Mouse (Mus musculus) embryonic facial prominence, embryonic 10.5 days (tissue): ENCODE results near the gene Npepl1. TPM values are rescaled to one million over a fixed set of nuclear protein-coding genes. Genes with fewer than 3 reads are reported as not detected.

ENCODE experiments used
- DNase-seq: peaks from one replicate; pipeline ENCODE4 v3.0.0-alpha.2; 2017; ENCODE audit warnings: low spot score
- H3K27ac ChIP-seq: fragments of 300-500 bp; sonication (generic); replicated peaks from 2 replicates; pipeline ENCODE4 v1.5.1; 2016; ENCODE audit warnings: mild to moderate bottlenecking
- H3K27me3 ChIP-seq: fragments of 300-500 bp; sonication (generic); replicated peaks from 2 replicates; pipeline ENCODE4 v1.6.1; 2016; ENCODE audit warnings: low read depth, mild to moderate bottlenecking; ENCODE audit not compliant: poor library complexity, severe bottlenecking
- H3K36me3 ChIP-seq: fragments of 300-500 bp; sonication (generic); replicated peaks from 2 replicates; pipeline ENCODE4 v1.6.1; 2016; ENCODE audit warnings: mild to moderate bottlenecking, moderate library complexity
- H3K4me1 ChIP-seq: fragments of 300-500 bp; sonication (generic); 2 replicates; pipeline ENCODE4 v1.6.1; 2016
- H3K4me3 ChIP-seq: fragments of 300-500 bp; sonication (generic); 2 replicates; pipeline ENCODE4 v1.5.1; 2016; ENCODE audit warnings: mild to moderate bottlenecking, moderate library complexity
- H3K9me3 ChIP-seq: fragments of 300-500 bp; sonication (generic); 2 replicates; pipeline ENCODE4 v1.6.1; 2016; ENCODE audit warnings: mild to moderate bottlenecking
- WGBS: fragments of 180-500 bp; shearing (Covaris S2); methylation state at CpG from one replicate; pipeline ENCODE4 v1.1.7; 2016; 5-methylcytosine and 5-hydroxymethylcytosine counted together
- polyA plus RNA-seq: library from polyadenylated mRNA; unstranded; fragments of >200 nt; fragmentation: Nextera tagmentation; extraction: Ambion mirVana; gene quantifications from 2 replicates; pipeline ENCODE4 v1.2.1, GENCODE M21; 2016

Gene Npepl1
- polyA plus RNA-seq, 1 experiment from 2014 or later = 40.5 TPM

DNA sequence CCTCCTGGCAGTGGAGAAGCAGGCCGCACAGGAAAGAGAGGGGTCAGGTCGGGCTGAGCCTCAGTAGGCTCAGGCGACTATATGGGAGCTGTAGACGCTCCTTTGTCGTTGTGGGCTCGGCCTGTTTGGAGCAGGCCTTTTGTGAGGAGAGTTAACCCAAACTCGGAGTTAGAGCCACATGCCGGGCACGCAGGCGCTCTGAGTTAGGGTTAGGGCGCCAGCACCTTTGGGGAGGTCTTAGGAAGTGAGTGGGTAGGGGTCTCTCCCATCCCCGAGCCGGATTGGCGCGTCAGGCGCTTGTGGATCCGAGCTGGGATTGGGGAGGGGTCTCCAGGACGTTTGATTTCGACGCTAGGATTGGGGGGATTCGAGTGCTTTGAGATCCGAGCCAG, 33.7 kb upstream of the Npepl1 start:
- under 1% methylated on average over 22 of the region's 22 CpGs for WGBS
- H3K27ac ChIP-seq = peak overlapping the region; percentile 88

DNA sequence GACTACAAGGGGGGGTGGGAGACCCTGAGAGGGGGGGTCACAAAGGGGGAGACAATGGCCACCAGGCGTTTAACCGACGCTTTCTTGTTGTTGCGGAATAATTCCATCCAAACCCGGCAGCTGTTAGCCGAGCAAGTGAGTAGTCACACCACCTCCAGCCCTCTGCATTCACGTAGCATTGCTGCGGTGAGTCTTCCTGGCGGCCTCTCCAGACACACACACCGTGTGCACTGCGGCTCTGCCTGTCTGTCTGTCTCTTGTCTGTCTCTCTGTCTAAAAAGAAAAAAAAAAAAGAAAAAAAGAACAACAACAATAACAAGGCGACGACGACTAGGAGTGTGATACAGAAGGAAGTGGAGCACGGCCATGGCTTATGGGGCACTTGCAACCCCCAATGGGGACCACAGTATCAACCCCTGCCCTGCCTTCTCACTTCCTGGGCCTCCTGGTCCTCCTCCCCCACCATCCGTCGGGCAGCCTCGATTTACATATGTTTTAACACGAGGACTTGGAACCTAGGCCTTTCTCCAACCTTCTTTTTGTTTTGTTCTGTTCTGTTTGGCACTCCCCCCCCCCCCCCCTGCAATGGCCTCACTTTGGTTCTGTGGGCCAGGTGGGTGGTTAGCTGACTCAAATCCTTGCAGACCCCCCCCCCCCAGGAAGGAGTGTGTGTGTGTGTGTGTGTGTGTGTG, 33.0 kb upstream of the Npepl1 start:
- Histone ChIP-seq H3K4me1 (peaks cover 62% of the 10 kb centered on the region), H3K27ac (peak overlapping the region; percentile 88), H3K27me3 (no peaks in the 10 kb centered on the region), H3K36me3 (no peaks in the 10 kb centered on the region), H3K4me3 (peak overlapping the region; percentile 88), H3K9me3 (no peaks in the 10 kb centered on the region)
- peak; percentile 56 for DNase-seq
- under 1% methylated on average over 19 of the region's 19 CpGs for WGBS

More for the DNA sequence above, 33.7 kb upstream of the Npepl1 start:
- peaks cover 62% of the 10 kb centered on the region for H3K4me1 ChIP-seq
- H3K9me3 ChIP-seq = no peaks in the 10 kb centered on the region
- no peak for DNase-seq
- H3K4me3 ChIP-seq = peak overlapping the region; percentile 88
- H3K36me3 ChIP-seq = no peaks in the 10 kb centered on the region
- no peaks in the 10 kb centered on the region for H3K27me3 ChIP-seq

DNA sequence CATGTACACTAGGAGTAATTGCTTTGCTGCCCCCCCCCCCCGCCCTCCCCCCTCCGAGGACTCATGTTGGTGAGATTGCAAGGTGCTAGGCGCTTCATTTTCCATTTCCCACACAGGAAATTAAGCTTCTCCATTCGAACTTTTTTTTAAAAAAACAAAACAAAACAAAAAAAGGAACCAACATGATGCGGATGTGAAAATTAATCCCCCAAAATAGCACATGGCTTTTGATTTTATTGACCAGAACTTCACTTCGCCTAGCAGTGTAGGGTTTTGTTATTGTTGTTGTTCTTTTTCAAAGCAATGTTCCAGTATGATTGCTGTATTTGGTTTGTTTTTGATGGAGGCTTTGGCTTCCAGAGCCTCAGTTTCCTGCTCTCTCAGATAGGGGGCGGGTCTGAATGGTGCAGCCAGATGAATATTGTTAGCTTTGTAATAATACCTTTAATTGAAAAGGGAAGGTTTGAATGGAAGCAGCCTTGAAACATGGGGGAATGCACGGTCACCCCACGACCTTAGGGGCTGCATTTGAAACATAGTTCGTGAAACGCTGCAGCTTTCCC, 32.3 kb upstream of the Npepl1 start:
- 12% methylated on average over 11 of the region's 11 CpGs for WGBS
- no peak for DNase-seq
- Histone ChIP-seq H3K4me3 (peak overlapping the region; percentile 88), H3K27ac (peak overlapping the region; percentile 88), H3K9me3 (no peaks in the 10 kb centered on the region), H3K36me3 (no peaks in the 10 kb centered on the region), H3K4me1 (peaks cover 58% of the 10 kb centered on the region), H3K27me3 (no peaks in the 10 kb centered on the region)

DNA sequence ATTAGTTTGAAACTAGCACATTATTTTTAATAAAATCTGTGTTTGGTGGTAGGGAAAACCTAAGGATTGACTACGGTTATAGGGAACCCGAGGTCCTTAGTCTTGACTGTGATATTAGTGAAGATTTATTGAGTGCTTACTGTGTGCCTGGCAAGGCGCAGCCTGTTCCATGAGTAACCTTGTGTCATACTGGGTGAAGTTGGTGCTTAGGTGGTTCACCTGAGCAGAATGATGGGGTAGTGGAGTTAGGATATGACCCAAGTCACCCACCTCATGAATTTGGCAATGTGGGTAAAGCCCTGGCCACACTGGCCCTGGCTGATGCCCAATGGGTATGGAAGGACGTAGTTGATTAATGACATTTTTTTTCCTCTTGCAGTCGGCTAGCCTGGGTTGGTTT, 28.3 kb upstream of the Npepl1 start:
- Histone ChIP-seq H3K4me1 (peaks cover 31% of the 10 kb centered on the region), H3K4me3 (no peak overlapping the region), H3K27me3 (no peaks in the 10 kb centered on the region), H3K36me3 (peaks cover 12% of the 10 kb centered on the region), H3K9me3 (no peaks in the 10 kb centered on the region), H3K27ac (no peak overlapping the region)
- WGBS = 87% methylated on average over 5 of the region's 5 CpGs
- DNase-seq = no peak

DNA sequence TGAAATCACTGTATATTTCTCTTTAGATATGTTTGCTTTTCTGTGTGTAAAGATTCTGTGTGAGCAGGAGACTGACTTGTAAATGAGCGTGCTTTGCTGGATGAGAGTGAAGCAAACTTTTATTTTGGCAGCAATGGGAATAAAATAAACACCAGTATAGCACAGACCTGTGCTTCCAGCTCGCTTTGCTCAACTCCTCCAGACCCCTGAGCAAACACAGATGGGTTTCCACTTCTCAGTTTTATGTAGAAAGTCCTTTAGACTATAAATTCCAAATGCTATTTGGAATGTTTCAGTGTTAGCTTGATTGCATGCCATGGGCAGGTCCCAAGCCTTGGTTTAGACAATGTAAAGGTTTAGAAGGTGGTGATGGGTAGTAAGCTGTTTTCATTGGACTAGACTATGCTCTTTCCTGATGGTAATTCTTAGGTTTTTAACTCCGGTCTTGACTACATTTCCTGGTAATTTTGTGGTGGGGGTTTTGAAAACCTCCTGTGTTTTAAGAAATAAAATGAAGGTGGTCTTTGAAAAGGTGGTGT, 27.7 kb upstream of the Npepl1 start:
- H3K36me3 ChIP-seq = peaks cover 12% of the 10 kb centered on the region
- no peaks in the 10 kb centered on the region for H3K27me3 ChIP-seq
- no peak overlapping the region for H3K27ac ChIP-seq
- DNase-seq = no peak
- WGBS = 78% methylated on average over 3 of the region's 3 CpGs
- no peak overlapping the region for H3K4me3 ChIP-seq
- H3K4me1 ChIP-seq = peaks cover 25% of the 10 kb centered on the region
- H3K9me3 ChIP-seq = no peaks in the 10 kb centered on the region

DNA sequence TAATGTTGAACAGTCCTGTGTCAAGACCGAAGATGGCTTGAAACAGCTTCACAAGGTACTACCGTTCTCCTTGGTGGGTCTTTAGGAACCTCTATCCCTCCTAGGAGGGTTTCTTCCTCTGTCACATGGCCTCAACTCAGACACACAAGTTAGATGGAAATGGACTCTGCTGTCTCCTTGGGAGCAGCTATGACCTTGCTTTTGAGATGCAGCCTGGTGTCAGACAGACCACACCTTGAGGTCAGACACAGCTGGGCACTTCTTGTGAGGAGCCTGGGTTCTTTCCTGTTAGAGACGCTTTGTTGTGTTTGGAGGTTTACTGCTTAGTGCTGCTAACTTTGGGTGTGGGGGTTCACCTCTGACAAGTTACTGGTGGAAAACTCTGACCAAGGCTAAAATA, 15.1 kb upstream of the Npepl1 start:
- Histone ChIP-seq H3K9me3 (no peaks in the 10 kb centered on the region), H3K27me3 (no peaks in the 10 kb centered on the region), H3K4me1 (no peaks in the 10 kb centered on the region), H3K27ac (no peak overlapping the region), H3K4me3 (no peak overlapping the region), H3K36me3 (peaks cover 80% of the 10 kb centered on the region)
- DNase-seq = no peak
- 96% methylated on average over 3 of the region's 3 CpGs for WGBS

DNA sequence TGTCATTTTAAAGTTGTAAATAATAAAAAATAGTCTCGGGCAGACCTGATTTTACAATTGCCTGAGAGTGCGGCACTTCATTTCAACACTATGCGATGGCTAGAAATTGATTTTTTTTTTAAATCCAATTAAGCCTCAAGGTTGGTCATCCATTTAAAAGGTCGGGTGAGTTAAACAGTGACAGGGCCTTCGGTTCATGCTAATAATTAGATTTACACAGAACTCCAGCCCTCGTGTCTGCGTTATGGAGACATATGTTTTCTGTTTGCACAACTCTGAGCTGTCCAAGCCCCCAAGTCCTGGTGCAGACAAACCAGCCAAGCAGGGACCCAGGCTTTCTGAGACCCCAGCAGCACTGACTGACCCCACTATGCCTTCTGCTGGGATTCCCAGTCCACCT, 7.8 kb upstream of the Npepl1 start:
- Histone ChIP-seq H3K9me3 (no peaks in the 10 kb centered on the region), H3K4me1 (peaks cover 26% of the 10 kb centered on the region), H3K27me3 (no peaks in the 10 kb centered on the region), H3K4me3 (no peak overlapping the region), H3K27ac (peak overlapping the region; percentile 51; the same call in 1 of the 2 replicates), H3K36me3 (peaks cover 19% of the 10 kb centered on the region)
- no peak for DNase-seq
- WGBS = 53% methylated on average over 7 of the region's 7 CpGs

DNA sequence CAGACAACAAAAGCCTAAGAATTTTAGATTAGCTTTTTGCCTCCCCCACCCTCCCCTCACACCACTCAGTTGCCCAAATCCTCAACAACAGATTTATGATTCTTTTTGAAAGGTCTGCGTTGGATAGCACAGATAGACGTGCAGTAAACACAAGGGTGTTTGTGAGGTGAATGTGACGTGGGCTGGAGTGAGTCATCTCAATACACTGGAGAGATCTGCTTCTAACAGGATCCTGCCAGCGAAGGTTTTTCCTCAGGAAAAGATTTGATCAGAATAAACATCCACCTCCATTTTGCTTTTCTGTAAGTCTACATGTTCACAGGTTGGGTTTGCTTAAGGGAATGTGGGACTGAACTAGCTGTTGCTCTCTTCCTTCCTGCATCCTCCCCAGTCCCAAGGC, 6.6 kb upstream of the Npepl1 start:
- peaks cover 13% of the 10 kb centered on the region for H3K36me3 ChIP-seq
- WGBS = 90% methylated on average over 4 of the region's 4 CpGs

DNA sequence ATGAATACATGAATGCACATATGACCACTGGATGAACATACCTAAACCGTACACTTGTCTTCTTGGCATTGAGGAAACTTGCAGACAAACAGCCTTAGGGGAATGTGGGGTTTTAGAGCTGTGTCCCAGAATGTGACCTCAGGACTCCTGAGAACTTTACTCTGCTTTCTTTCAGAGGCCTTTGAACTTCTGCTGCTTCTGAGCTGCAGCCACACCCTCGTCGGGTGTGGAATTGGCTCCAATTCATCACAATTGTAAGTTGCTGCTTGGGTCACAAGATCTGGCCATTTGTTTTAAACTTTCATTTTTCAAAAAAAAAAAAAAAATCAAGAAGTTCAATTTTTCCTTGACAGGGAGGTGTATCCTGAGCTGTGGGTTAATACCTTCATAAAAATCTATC, 2.8 kb upstream of the Npepl1 start:
- no peaks in the 10 kb centered on the region for H3K9me3 ChIP-seq
- 87% methylated on average over 3 of the region's 3 CpGs for WGBS
- no peak overlapping the region for H3K27ac ChIP-seq
- no peak for DNase-seq
- H3K27me3 ChIP-seq = no peaks in the 10 kb centered on the region
- H3K4me1 ChIP-seq = peaks cover 31% of the 10 kb centered on the region
- H3K4me3 ChIP-seq = no peak overlapping the region
- H3K36me3 ChIP-seq = peaks cover 7% of the 10 kb centered on the region

More for the DNA sequence above, 6.6 kb upstream of the Npepl1 start:
- H3K4me1 ChIP-seq = peaks cover 26% of the 10 kb centered on the region
- H3K9me3 ChIP-seq = no peaks in the 10 kb centered on the region
- H3K27me3 ChIP-seq = no peaks in the 10 kb centered on the region
- H3K4me3 ChIP-seq = no peak overlapping the region
- H3K27ac ChIP-seq = no peak overlapping the region
- DNase-seq = no peak

DNA sequence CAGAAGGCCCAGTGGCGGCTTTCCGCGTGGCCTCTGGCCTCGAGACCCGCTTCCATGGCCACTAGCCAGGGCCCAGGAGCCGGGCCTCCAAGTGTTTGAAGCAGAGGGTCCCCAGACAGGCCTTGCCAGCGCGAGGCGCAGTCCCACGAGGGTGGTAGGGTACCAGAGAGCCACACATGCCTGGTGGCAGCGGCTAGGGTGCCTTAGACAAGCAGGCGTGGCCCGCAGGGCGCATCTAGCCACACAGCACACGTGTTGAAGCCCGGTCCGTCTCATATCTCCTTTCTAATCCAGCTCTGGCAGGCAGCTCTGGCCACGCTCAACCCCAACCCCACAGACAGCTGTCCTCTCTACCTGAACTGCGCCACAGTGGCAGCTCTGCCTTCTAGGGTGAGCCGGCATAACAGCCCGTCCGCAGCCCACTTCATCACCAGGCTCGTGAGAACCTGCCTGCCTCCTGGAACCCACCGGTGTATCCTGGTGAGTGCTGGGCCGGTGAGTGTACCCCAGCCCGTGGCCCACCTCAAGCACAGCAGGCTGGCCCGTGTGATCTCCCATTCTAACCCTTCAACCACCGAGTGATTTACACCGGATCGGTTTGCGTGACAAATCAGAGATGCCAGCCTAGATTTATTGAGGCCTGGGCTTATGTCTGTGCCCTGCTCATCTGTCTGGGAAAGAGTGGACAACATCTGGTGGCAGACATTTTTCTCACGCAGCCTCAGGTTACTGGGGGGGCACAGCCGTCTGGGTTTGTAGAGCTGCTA, 817 bp downstream of the Npepl1 start:
- no peak for DNase-seq
- H3K4me1 ChIP-seq = peaks cover 34% of the 10 kb centered on the region
- H3K36me3 ChIP-seq = peaks cover 26% of the 10 kb centered on the region
- WGBS = 53% methylated on average over 33 of the region's 33 CpGs
- H3K9me3 ChIP-seq = no peaks in the 10 kb centered on the region
- H3K4me3 ChIP-seq = peak overlapping the region; percentile 72
- peak overlapping the region; percentile 95 for H3K27ac ChIP-seq
- H3K27me3 ChIP-seq = no peaks in the 10 kb centered on the region

DNA sequence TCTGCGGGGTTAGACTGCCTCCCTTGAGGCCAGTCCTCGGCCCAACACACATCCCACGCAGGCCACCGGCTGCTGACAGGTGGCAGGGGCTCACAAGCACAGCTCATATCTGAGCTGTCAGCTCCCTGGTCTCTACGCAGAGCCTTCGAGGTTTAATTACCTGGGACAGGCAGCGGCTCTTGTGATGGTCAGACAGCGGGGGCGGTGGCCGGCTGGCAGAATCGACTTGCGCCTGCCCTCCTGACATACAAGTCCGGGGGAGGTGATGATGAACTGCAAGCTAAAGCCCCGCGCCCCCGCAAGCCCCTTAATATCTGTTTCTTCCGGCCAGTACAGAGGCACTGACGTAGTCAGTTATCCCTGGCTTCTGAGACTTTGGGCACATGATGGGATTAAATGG, 2.8 kb downstream of the Npepl1 start:
- WGBS = 83% methylated on average over 18 of the region's 18 CpGs
- no peak overlapping the region for H3K4me3 ChIP-seq
- H3K27ac ChIP-seq = no peak overlapping the region
- DNase-seq = no peak
- H3K36me3 ChIP-seq = peaks cover 41% of the 10 kb centered on the region
- no peaks in the 10 kb centered on the region for H3K9me3 ChIP-seq
- peaks cover 44% of the 10 kb centered on the region for H3K4me1 ChIP-seq
- H3K27me3 ChIP-seq = no peaks in the 10 kb centered on the region

DNA sequence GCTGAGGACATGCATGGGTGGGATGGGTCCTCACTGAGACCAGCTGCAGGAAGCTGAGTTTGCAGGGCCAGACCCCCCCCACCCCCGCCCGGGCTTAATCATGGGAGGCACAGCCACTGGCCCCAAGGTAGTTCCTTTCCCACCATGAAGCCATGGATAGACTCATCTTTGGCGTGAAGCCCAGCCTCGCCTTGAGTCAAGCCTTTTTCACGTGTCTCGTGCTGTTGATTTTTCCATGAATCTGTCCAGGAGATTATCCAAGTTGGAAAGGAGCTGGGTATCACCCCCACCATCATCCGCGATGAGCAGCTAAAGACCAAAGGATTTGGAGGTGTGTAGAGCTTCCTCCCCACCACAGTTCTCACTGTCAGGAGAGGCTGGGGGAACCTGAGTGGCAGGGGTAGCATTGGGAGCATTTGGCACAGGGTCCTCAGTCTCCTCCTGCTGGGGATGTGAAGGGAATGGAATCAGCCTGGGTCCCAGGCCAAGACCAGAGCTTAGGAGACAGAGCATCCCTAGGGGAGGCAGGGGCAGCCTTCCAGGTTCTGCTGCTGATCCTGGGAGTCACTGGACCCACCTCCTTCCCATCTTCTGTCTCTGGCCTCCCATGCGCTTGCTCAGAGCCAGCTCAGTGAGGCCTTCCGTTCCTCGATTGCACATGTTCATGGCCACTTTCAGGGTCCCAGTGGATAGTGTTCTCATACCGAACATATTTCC, 4.2 kb downstream of the Npepl1 start:
- H3K4me1 ChIP-seq = peaks cover 47% of the 10 kb centered on the region
- H3K36me3 ChIP-seq = peaks cover 50% of the 10 kb centered on the region
- DNase-seq = no peak
- H3K4me3 ChIP-seq = no peak overlapping the region
- H3K27ac ChIP-seq = no peak overlapping the region
- no peaks in the 10 kb centered on the region for H3K9me3 ChIP-seq
- WGBS = 95% methylated on average over 12 of the region's 12 CpGs
- no peaks in the 10 kb centered on the region for H3K27me3 ChIP-seq
